Mouse (Mus musculus) bone marrow macrophage, adult 2 months (primary cell): ENCODE results near the gene Fkbp5.

Experiments
- CTCF ChIP-seq: IDR thresholded peaks from 2 replicates; pipeline ENCODE4 v1.5.1; 2012; ENCODE audit warnings: low read depth, mild to moderate bottlenecking, low read length, moderate library complexity
- POLR2A ChIP-seq: IDR thresholded peaks from 2 replicates; pipeline ENCODE4 v1.6.1; 2012; ENCODE audit warnings: mild to moderate bottlenecking, low read depth, low read length, borderline replicate concordance

DNA sequence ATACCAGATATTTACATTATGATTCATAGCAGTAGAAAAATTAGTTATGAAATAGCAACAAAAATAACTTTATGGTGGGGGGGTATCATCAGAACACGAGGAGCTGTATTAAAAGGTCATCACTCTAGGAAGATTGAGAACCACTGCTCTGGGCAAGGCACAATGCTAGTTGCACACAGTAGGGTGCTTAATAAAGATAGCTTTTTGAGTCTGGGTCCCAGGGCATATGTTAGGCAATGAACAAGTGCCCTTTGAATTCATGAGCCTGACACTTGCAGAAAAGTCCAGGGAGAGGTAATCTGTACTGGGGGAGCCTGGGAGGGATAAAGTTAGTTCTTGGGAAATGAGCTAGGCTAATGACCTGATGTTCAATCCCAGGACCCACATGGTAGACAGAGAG is 4.0 kb downstream of the Fkbp5 start:
- TF ChIP-seq CTCF (no peak), POLR2A (no peak)
